Mouse (Mus musculus): Measurements from ENCODE around the gene Kcnh1.

Gene Kcnh1

GRCm38 (mm10) chr1:192522376-192523178 lies 332.0 kb downstream of the Kcnh1 start:
- DNase-seq (ENCODE audit: low read depth, low spot score), result peak; percentile 73

GRCm38 (mm10) chr1:192525711-192526350 lies 335.3 kb downstream of the Kcnh1 start:
- DNase-seq (ENCODE audit: low read depth, low spot score), result peak; percentile 25

- no peak for DNase-seq (ENCODE audit: low read depth, low spot score)
Observed at GRCm38 (mm10) chr1:192531490-192532146, 341.0 kb downstream of the Kcnh1 start.

DNA sequence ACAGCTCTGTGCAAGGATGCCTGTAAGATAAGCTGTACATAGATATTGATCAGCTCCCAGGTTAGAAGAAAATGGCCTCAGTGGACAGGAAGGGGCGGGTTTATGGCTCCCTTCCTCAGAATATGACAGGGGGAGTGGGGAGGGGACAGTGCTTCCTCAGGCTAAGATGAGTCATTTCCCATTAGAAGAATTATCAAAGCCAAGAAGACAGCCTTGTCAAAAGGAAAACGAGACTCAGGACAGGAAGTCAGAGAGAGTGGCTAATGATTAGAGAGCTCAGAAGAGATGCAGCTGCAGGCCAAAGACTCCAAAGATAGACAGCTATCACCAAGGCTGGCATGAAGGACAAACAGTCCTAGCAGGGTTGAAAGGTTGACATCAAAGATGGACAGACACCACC lies 341.6 kb downstream of the Kcnh1 start:
- DNase-seq (ENCODE audit: low read depth, low spot score), result no peak

- DNase-seq (ENCODE audit: low read depth, low spot score), result no peak
Observed at GRCm38 (mm10) chr1:192533016-192533415, 342.4 kb downstream of the Kcnh1 start.

GRCm38 (mm10) chr1:192536440-192536839 lies 345.9 kb downstream of the Kcnh1 start:
- no peak for DNase-seq (ENCODE audit: low read depth, low spot score)

DNA sequence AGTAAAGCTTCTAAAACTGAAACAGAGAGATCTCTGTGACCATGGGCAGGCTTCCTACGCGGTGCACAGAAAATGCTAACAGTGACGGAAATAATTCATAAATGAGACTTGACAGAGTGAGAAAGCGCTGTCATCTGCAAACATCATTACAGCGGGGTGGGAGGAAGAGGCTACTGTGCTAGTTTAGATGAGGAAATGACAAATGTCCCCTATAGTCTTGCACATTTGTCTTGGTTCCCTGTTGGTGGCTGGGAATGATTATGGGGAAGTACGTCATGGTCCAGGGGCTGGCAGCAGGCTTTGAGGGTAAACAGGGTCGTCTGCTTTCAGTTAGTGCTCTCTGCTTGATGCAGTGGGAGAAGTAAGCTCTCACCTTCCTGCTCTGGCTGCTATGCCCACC lies 346.6 kb downstream of the Kcnh1 start:
- no peak for DNase-seq (ENCODE audit: low read depth, low spot score)

GRCm38 (mm10) chr1:192542093-192542492 lies 351.5 kb downstream of the Kcnh1 start:
- no peak for DNase-seq (ENCODE audit: low read depth, low spot score)

DNA sequence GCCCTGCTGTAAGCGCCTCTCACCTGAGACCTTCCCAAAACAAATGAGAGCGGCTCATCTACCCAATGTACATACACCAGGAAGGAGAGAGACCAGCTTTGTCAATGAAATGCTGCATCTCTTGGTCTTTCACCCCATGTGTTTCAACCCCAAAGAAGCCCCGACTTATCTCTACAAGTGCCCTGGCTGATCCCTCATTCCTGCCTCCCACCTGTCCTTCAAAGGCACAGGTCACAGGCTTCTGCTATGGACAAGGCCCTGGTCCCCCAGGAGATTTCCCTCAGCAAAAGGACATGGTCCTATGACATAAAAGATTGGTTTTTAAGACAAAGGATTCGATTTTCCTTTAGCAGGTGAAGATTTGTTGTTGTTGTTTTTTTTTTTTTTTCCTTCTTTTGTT lies 353.1 kb downstream of the Kcnh1 start:
- DNase-seq (ENCODE audit: low read depth, low spot score), result no peak

DNA sequence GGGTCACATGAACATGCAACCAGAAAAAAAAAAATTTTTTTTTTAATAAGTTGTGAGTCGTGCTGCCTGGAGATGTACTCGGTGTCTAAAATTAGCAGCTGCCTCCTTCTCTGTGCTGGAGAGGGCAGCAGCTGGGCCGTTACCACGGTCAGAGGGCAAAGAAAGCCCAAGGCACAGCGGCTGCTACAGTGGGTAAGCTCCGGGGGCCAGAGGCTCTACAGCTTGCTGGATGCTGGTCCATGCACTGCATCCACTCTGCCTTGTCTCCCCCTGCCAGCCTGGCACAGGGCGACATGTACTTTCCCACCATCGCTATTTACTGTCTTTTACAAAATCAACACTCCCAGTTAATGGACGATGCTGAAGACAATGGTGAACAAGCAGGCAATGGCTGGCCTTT lies 353.5 kb downstream of the Kcnh1 start:
- DNase-seq (ENCODE audit: low read depth, low spot score), result no peak

- DNase-seq (ENCODE audit: low read depth, low spot score), result no peak
Observed at GRCm38 (mm10) chr1:192544901-192545300, 354.3 kb downstream of the Kcnh1 start.

DNA sequence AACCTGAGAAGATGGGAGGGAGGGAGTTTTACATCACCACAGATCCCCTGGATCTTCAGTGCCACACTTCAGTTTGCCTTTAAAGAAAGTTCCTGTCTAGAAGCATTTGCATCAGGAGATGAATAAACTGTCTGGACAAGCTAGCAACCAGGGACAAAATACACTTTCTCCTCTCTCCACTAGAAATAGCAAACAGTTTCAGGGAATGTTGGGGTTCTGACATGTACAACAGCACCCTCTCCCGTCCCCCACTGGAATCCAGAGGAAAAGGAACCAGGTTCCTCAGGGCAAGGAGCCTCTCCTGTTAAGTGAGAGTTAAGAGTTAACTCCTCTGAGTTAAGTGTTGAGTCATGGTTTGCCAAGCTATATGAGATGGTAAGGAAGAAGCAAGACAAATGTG lies 356.3 kb downstream of the Kcnh1 start:
- DNase-seq (ENCODE audit: low read depth, low spot score), result no peak

DNA sequence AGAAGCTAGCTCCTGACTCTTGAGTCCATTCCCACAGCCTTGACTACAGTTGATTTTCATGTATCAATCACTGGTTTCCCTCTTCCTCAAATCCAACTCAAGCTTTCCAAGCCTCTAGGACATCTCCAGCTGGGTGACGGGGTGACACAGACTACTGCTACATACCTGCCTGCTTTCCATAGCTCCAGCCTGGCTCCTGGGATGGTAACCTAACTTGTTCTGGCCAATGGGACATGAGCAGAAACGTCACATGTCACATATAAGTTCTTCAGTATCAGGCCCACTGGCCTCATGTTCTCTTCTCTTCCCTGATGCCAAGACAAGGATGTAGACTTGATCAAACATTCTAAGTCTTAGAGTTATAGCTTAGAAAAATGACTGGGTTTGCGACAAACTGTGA lies 360.0 kb downstream of the Kcnh1 start:
- no peak for DNase-seq (ENCODE audit: low read depth, low spot score)

DNA sequence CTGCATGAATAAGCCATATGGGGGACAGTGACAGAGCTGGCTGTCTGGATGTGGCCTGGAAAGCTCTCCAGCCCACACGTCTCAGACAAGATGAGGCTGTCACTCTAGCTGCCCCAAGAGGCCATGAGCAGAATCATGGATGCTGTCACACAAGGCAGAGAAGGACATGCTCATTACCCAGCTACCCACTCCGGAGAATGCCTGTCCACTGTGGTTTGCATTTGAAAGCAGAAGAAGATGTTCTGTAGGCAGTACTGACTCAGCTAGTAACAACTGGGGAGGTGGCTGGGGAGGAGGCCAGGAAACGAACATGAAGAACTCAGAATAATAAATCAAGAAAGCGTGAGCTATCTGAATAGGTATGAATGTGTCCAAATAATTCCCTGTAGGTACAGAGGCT lies 364.9 kb downstream of the Kcnh1 start:
- no peak for DNase-seq (ENCODE audit: low read depth, low spot score)

GRCm38 (mm10) chr1:192557978-192558594 lies 367.5 kb downstream of the Kcnh1 start:
- DNase-seq (ENCODE audit: low read depth, low spot score), result no peak

- no peak for DNase-seq (ENCODE audit: low read depth, low spot score)
Observed at GRCm38 (mm10) chr1:192559341-192559740, 368.8 kb downstream of the Kcnh1 start.

Measured in R1 (cell line).